Mouse (Mus musculus): ENCODE data around the gene Cldn7.

DNA sequence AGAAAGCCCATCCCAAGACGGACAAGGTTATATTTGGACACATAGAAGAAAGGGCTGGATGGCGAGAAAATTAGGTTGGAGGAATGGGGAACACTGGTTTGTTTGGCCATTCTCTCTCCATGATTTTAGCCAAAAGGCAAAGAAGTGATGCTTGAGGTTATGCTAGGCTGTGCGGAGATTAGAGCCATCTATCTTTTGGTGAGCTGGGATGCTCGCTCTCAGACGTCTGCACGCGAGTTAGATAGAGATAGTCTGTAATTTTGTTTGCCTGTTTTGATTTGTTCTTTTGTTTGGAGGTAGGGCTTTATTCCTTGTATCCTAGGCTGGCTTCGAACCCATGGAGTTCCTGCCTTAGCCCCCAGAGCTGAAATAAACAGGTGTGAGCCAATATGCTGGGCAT, 36.6 kb downstream of the Cldn7 start:
- TF ChIP-seq POLR2A (IDR thresholded peaks at IDR 0.05; ENCODE audit: borderline replicate concordance, extremely low read depth, insufficient read depth, insufficient read length, poor library complexity, severe bottlenecking) (no peak), CTCF (IDR thresholded peaks at IDR 0.05; ENCODE audit: borderline replicate concordance, extremely low read depth, insufficient read depth, insufficient read length) (no peak)

Measured in brain, embryonic 14.5 days (tissue).